In the genomic region with DNA sequence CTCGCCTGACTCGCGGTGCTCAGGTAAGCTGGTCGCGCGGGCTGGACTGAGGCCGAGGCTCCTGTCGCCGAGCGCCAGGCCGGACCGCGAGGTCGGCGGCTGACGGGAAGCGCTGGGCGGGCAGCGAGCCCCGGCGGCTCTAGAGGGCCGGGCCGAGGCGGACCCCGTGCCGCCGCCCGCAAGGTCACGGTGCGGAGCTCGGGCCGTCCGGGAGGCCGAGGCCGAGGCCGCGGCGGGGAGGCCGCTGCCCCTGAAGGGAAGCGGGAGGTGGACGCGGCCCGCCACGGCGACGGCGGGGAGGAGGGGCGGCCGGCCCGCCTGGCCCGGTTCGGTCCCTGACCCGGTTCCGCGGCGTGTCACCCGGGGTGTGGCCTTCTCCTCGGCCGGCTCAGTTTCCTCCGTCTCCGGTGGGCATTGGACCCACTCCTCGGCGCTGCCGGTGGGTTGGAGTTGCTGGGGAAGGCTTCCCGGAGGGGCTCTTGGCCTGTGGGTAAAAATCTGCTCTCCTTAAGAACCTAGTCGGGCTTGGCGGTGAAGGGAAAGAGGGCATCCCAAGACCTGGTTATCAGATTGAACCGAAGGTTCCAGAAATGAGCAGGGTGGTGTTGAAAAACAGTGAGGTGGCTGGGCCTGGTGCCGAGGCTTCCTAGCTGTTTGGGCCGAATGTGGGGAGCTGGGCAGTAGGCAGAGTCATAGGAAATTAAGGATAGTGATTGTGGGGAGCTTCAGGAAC, we compare ENCODE assay signal across 8 mouse cellular contexts. TPM values are rescaled to one million over a fixed set of nuclear protein-coding genes. Genes with fewer than 3 reads are reported as not detected.
A peak's percentile ranks its signal among the peaks of the same experiment; 100 is the strongest.
DNase-seq lines count a peak whose midpoint lies in the region; ATAC-seq and TF ChIP-seq lines count a peak whose summit lies in the region.

No protein-coding gene starts in this region.

- peak overlapping the region; percentile 96 for H3K9ac ChIP-seq in forebrain, embryonic 15.5 days (replicated peaks)

- no peaks in the 10 kb centered on the region for H3K27me3 ChIP-seq in forebrain, embryonic 15.5 days

- TF ChIP-seq POLR2A in brain, embryonic 14.5 days (IDR thresholded peaks at IDR 0.05; ENCODE audit: borderline replicate concordance, extremely low read depth, insufficient read depth, insufficient read length, poor library complexity, severe bottlenecking): no peak
- no peak for TF ChIP-seq POLR2A in lung, adult 2 months (IDR thresholded peaks at IDR 0.05; ENCODE audit: borderline replicate concordance, extremely low read depth, low read depth, low read length)

- 0 out of 2 replicates have a peak, but pooled peaks cover 3% of the 10 kb centered on the region for H3K36me3 ChIP-seq in forebrain, embryonic 15.5 days

- H3K4me1 ChIP-seq in forebrain, embryonic 15.5 days: peaks cover 27% of the 10 kb centered on the region
- peaks cover 13% of the 10 kb centered on the region for H3K4me1 ChIP-seq in lung, adult 2 months (ENCODE audit: control insufficient read depth, insufficient read depth, low read length)

- peak overlapping the region; percentile 82 for H3K27ac ChIP-seq in forebrain, embryonic 15.5 days (replicated peaks)

- H3K4me3 ChIP-seq in forebrain, embryonic 15.5 days: peak overlapping the region; percentile 93
- H3K4me3 ChIP-seq in lung, adult 2 months (replicated peaks; ENCODE audit: extremely low read depth, low read depth, low read length): peak overlapping the region; percentile 78

- H3K4me2 ChIP-seq in forebrain, embryonic 15.5 days (replicated peaks): peak overlapping the region; percentile 86

- peak; percentile 10 for DNase-seq in right cerebral cortex, adult 18-20 months
- DNase-seq in right cerebral cortex, postnatal 36 days (ENCODE audit: low spot score in 2 of 2): no peak
- peak; percentile 17 for DNase-seq in brain, embryonic 14.5 days (ENCODE audit: low read depth)
- peak; percentile 48 for DNase-seq in induced T-regulatory cell, adult 2 months (ENCODE audit: low read depth)
- DNase-seq in lung, adult 2 months: peak; percentile 47
- peak; percentile 19 for DNase-seq in right cerebral cortex, postnatal 4 days

- TF ChIP-seq CTCF in brain, embryonic 14.5 days (IDR thresholded peaks at IDR 0.05; ENCODE audit: borderline replicate concordance, extremely low read depth, insufficient read depth, insufficient read length): no peak
- TF ChIP-seq CTCF in lung, adult 2 months (IDR thresholded peaks at IDR 0.05; ENCODE audit: insufficient read depth, low read length): no peak

- H3K9me3 ChIP-seq in forebrain, embryonic 15.5 days: no peaks in the 10 kb centered on the region

- no peak; the same call in 1 of the 2 replicates for ATAC-seq in forebrain, embryonic 15.5 days (replicated peaks)
- no peak for ATAC-seq in megakaryocyte-erythroid progenitor cell, adult 5-6 weeks (replicated peaks; ENCODE audit: low FRiP score, low TSS enrichment, poor library complexity, severe bottlenecking)

- WGBS in forebrain, embryonic 15.5 days: under 1% methylated on average over 68 of the region's 70 CpGs
- under 1% methylated on average over 64 of the region's 70 CpGs for WGBS in lung, adult 2 months

RNA-seq across cellular contexts. Expression of a gene that starts 0.5 kb away (rescaled TPM):
- 45.8 and 58.6 TPM in 2 replicates for polyA plus RNA-seq in brain, embryonic 14.5 days (2012; rRNA removed)
- 68.7 and 70.3 TPM in 2 replicates for polyA plus RNA-seq in forebrain, embryonic 15.5 days (2015; fragmentation: Nextera tagmentation; extraction: Ambion mirVana)
- 21.7 and 29.8 TPM in 2 replicates for polyA plus RNA-seq in lung, adult 2 months (2012; rRNA removed)
- 69.5 and 73.1 TPM in 2 replicates for total RNA-seq in megakaryocyte-erythroid progenitor cell, adult 5-6 weeks (2014; fragmentation: Nextera tagmentation)
- total RNA-seq in megakaryocyte-erythroid progenitor cell, adult 5-6 weeks (2017): 44.1 and 62.4 TPM in 2 replicates

RNA-seq across cellular contexts. Expression of a gene that starts 47.6 kb away (rescaled TPM):
- polyA plus RNA-seq in brain, embryonic 14.5 days (2012; rRNA removed): 11.9 and 12.7 TPM in 2 replicates
- polyA plus RNA-seq in forebrain, embryonic 15.5 days (2015; fragmentation: Nextera tagmentation; extraction: Ambion mirVana): 7.9 and 9.1 TPM in 2 replicates
- 23.7 and 26.6 TPM in 2 replicates for polyA plus RNA-seq in lung, adult 2 months (2012; rRNA removed)
- total RNA-seq in megakaryocyte-erythroid progenitor cell, adult 5-6 weeks (2014; fragmentation: Nextera tagmentation): 64.1 and 65.3 TPM in 2 replicates
- 31.7 and 40.4 TPM in 2 replicates for total RNA-seq in megakaryocyte-erythroid progenitor cell, adult 5-6 weeks (2017)

Comparison
In these comparisons a context has a peak if more than half of its experiments do, and no peak if none do; other contexts are left out.
1. DNase-seq: peak in right cerebral cortex, adult 18-20 months (single experiment), brain, embryonic 14.5 days (single experiment), induced T-regulatory cell, adult 2 months (single experiment), lung, adult 2 months (single experiment) and right cerebral cortex, postnatal 4 days (single experiment); none in right cerebral cortex, postnatal 36 days (0 of 2).